Mouse (Mus musculus) liver, adult 2 months (tissue): ENCODE measurements around the gene Rab44. TPM values are rescaled to one million over a fixed set of nuclear protein-coding genes. Genes with fewer than 3 reads are reported as not detected.

ENCODE experiments used
- DNase-seq: peaks from one replicate; pipeline ENCODE4 v3.0.0-alpha.2; 2011; ENCODE audit warnings: low read depth, low spot score; ENCODE audit errors: extremely low read depth
- H3K27ac ChIP-seq: fragments of 200-500 bp; replicated peaks from 2 replicates; pipeline ENCODE4 v1.5.1; 2012; ENCODE audit warnings: low read depth, mild to moderate bottlenecking, control low read depth, inconsistent platforms, low read length; ENCODE audit not compliant: insufficient read depth
- H3K27me3 ChIP-seq: fragments of 200-500 bp; 2 replicates; pipeline ENCODE4 v1.6.1; 2012; ENCODE audit warnings: mild to moderate bottlenecking, moderate library complexity, low read length, inconsistent platforms; ENCODE audit not compliant: control insufficient read depth, insufficient read depth
- H3K36me3 ChIP-seq: fragments of 200-500 bp; 2 replicates; pipeline ENCODE4 v1.6.1; 2012; ENCODE audit warnings: low read length, inconsistent platforms; ENCODE audit not compliant: control insufficient read depth, insufficient read depth
- H3K4me1 ChIP-seq: fragments of 200-500 bp; 2 replicates; pipeline ENCODE4 v1.6.1; 2011; ENCODE audit warnings: low read length; ENCODE audit not compliant: control insufficient read depth, insufficient read depth
- H3K4me3 ChIP-seq: fragments of 200-500 bp; 2 replicates; pipeline ENCODE4 v1.5.1; 2011; ENCODE audit warnings: low read depth, mild to moderate bottlenecking, control low read depth, low read length, moderate library complexity; ENCODE audit not compliant: insufficient read depth
- H3K79me2 ChIP-seq: fragments of 200-500 bp; 2 replicates; pipeline ENCODE4 v1.6.1; 2012; ENCODE audit warnings: inconsistent platforms, mild to moderate bottlenecking, low read length, moderate library complexity; ENCODE audit not compliant: control insufficient read depth, insufficient read depth
- H3K9ac ChIP-seq: fragments of 200-500 bp; 2 replicates; pipeline ENCODE4 v1.6.1; 2012; ENCODE audit warnings: low read depth, mild to moderate bottlenecking, control low read depth, inconsistent platforms, low read length
- CTCF ChIP-seq: fragments of 200-500 bp; IDR thresholded peaks from 2 replicates; pipeline ENCODE4 v1.5.1; 2011; ENCODE audit warnings: low read depth, low read length, control low read depth
- POLR2A ChIP-seq: fragments of 200-500 bp; IDR thresholded peaks from 2 replicates; pipeline ENCODE4 v1.6.1; 2011; ENCODE audit warnings: low read length, control low read depth; ENCODE audit not compliant: insufficient read depth; ENCODE audit errors: extremely low read depth
- WGBS: fragments of 180-500 bp; shearing (Covaris S2); methylation state at CpG from one replicate; pipeline ENCODE4 v1.1.7; 2018; 5-methylcytosine and 5-hydroxymethylcytosine counted together
- polyA plus RNA-seq: library from polyadenylated mRNA; depleted of rRNA; stranded (reverse); fragments of >200 nt; gene quantifications from 2 replicates; pipeline ENCODE4 v1.2.3, GENCODE M21; 2012
- total RNA-seq: library from RNA; depleted of rRNA; stranded (reverse); fragments of >200 nt; gene quantifications from 2 replicates; pipeline ENCODE4 v1.2.3, GENCODE M21; 2014

Gene Rab44
- total and polyA plus RNA-seq, 2 experiments, result 0.15 TPM; not detected in 1

- H3K27me3 ChIP-seq, result no peaks in the 10 kb centered on the region
- H3K27ac ChIP-seq, result no peak overlapping the region
- no peak overlapping the region for H3K4me3 ChIP-seq
- H3K9ac ChIP-seq, result no peak overlapping the region
- H3K36me3 ChIP-seq, result no peaks in the 10 kb centered on the region
- 87% methylated on average over 10 of the region's 10 CpGs for WGBS
- TF ChIP-seq POLR2A (no peak), CTCF (no peak)
- H3K79me2 ChIP-seq, result no peaks in the 10 kb centered on the region
- no peak for DNase-seq
- no peaks in the 10 kb centered on the region for H3K4me1 ChIP-seq
These were observed 28.7 kb upstream of the Rab44 start for GRCm38 (mm10) chr17:29085266-29085665.

- Histone ChIP-seq H3K27me3 (no peaks in the 10 kb centered on the region), H3K4me3 (no peak overlapping the region), H3K36me3 (no peaks in the 10 kb centered on the region), H3K27ac (no peak overlapping the region), H3K4me1 (no peaks in the 10 kb centered on the region), H3K79me2 (no peaks in the 10 kb centered on the region), H3K9ac (no peak overlapping the region)
- TF ChIP-seq POLR2A (no peak), CTCF (no peak)
- DNase-seq, result no peak
- 89% methylated on average over 4 of the region's 4 CpGs for WGBS
These were observed 27.0 kb upstream of the Rab44 start for GRCm38 (mm10) chr17:29086916-29087315.

GRCm38 (mm10) chr17:29090776-29091175 is 23.2 kb upstream of the Rab44 start, which contains the start of gene Cdkn1a:
Cdkn1a (plus strand) TSS chr17:29090976.
- H3K4me3 ChIP-seq, result no peak within 1 kb of the TSS
- DNase-seq, result no peak
- H3K79me2 ChIP-seq, result no peaks in the 10 kb centered on the region; the same call in 1 of the 2 replicates
- 87% methylated on average over 3 of the region's 3 CpGs for WGBS
- peaks cover 5% of the 10 kb centered on the region for H3K4me1 ChIP-seq
- TF ChIP-seq CTCF, result no peak
- TF ChIP-seq POLR2A, result no peak
- H3K27me3 ChIP-seq, result no peaks in the 10 kb centered on the region
- no peak within 1 kb of the TSS for H3K27ac ChIP-seq
- H3K9ac ChIP-seq, result no peak within 1 kb of the TSS
- H3K36me3 ChIP-seq, result no peaks in the 10 kb centered on the region

GRCm38 (mm10) chr17:29091348-29091944 is 22.5 kb upstream of the Rab44 start:
- Histone ChIP-seq H3K9ac (no peak overlapping the region), H3K4me3 (no peak overlapping the region), H3K79me2 (no peaks in the 10 kb centered on the region; the same call in 1 of the 2 replicates), H3K27ac (no peak overlapping the region), H3K4me1 (peaks cover 5% of the 10 kb centered on the region), H3K27me3 (no peaks in the 10 kb centered on the region), H3K36me3 (no peaks in the 10 kb centered on the region)
- 52% methylated on average over 6 of the region's 6 CpGs for WGBS
- TF ChIP-seq CTCF (no peak), POLR2A (no peak)
- DNase-seq, result no peak

- Histone ChIP-seq H3K4me1 (peaks cover 5% of the 10 kb centered on the region), H3K27me3 (no peaks in the 10 kb centered on the region), H3K36me3 (no peaks in the 10 kb centered on the region), H3K4me3 (no peak overlapping the region), H3K9ac (no peak overlapping the region), H3K27ac (no peak overlapping the region), H3K79me2 (no peaks in the 10 kb centered on the region; the same call in 1 of the 2 replicates)
- 77% methylated on average over 5 of the region's 5 CpGs for WGBS
- TF ChIP-seq CTCF (no peak), POLR2A (no peak)
- no peak for DNase-seq
These were observed 21.4 kb upstream of the Rab44 start for GRCm38 (mm10) chr17:29092497-29092896.

DNA sequence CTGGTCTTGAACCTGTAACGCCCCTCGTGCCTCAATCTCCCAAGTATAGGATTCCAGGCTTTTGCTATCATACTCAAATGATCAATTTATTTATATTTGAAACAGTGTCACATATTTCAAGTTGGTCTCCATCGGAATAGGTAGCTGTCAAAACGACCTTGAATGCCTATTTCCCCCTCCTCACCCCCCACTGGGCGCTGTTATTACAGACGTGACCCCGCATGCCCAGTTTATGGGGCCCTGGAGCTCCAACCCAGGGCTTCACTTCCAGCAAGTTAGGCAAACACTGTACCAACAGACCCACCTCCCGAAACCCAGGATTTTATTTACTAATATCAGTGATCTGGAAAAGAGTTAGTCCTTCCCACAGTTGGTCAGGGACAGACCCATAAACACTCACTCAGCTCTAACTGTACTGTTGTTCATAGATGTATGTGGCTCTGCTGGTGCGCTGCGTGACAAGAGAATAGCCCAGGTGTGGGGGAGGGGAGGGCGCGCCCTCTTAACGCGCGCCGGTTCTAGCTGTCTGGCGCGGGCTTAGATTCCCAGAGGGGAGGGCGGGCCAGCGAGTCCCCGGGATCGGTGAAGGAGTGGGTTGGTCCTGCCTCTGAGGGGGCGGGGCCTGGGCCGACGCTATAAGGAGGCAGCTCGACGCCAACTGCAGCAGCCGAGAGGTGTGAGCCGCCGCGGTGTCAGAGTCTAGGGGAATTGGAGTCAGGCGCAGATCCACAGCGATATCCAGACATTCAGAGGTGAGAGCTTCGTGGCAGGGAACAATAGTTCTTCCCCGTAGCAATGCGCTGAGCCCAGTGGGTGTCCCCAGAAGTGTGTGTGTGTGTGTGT is 20.6 kb upstream of the Rab44 start:
- Histone ChIP-seq H3K27ac (no peak overlapping the region), H3K79me2 (no peaks in the 10 kb centered on the region; the same call in 1 of the 2 replicates), H3K36me3 (no peaks in the 10 kb centered on the region), H3K9ac (no peak overlapping the region), H3K4me1 (peaks cover 5% of the 10 kb centered on the region), H3K27me3 (no peaks in the 10 kb centered on the region), H3K4me3 (peak overlapping the region; percentile 59)
- peak; percentile 53 for DNase-seq
- TF ChIP-seq CTCF (no peak), POLR2A (peak; percentile 55; the same call in 1 of the 2 replicates)
- WGBS, result 12% methylated on average over 36 of the region's 36 CpGs
